Comparison of ENCODE assay signal across 8 mouse cellular contexts in the genomic region with DNA sequence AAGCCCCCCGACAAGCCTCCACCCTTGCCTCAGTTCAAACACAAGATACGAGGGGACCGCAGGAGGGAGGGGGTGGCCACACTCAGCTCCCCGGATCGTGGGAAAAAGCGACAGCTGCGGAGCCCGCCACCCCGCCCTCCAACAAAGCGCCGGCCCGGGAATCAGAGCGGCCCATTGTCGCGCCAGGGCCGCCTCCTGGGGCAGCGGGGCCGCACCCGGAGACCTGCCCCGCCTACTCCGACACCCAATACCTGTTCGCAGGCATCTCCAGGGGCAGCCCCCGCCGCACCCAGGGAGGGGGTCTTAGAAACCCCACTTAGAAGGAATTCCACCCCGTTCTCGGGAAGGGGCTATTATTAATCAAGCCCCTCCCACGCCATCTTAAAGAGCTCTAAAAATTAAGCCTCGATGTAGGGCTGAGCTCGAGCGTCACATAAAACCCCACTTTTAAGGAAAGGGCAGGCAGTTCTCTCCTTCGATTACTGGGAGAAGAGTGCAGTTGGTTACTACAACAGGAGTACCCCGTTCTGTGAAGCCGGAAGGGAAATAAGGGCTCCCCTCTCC. TPM values are rescaled to one million over a fixed set of nuclear protein-coding genes. Genes with fewer than 3 reads are reported as not detected.
A peak's percentile ranks its signal among the peaks of the same experiment; 100 is the strongest.
DNase-seq lines count a peak whose midpoint lies in the region; ATAC-seq and TF ChIP-seq lines count a peak whose summit lies in the region.

No protein-coding gene starts in this region.

- peaks cover 62% of the 10 kb centered on the region for H3K27me3 ChIP-seq in erythroblast, embryonic 14.5 days (ENCODE audit: control insufficient read depth)
- H3K27me3 ChIP-seq in forebrain, postnatal 0 days (ENCODE audit: insufficient read depth, low read length): no peaks in the 10 kb centered on the region
- H3K27me3 ChIP-seq in intestine, embryonic 15.5 days (replicated peaks): no peaks in the 10 kb centered on the region
- H3K27me3 ChIP-seq in liver, embryonic 15.5 days: peaks cover 56% of the 10 kb centered on the region
- 0 out of 2 replicates have a peak, but pooled peaks cover 12% of the 10 kb centered on the region for H3K27me3 ChIP-seq in neural tube, embryonic 12.5 days (replicated peaks)

- no peaks in the 10 kb centered on the region for H3K9me3 ChIP-seq in erythroblast, embryonic 14.5 days (ENCODE audit: control insufficient read depth, low read length)
- H3K9me3 ChIP-seq in forebrain, postnatal 0 days (ENCODE audit: low read length): no peaks in the 10 kb centered on the region
- no peaks in the 10 kb centered on the region for H3K9me3 ChIP-seq in intestine, embryonic 15.5 days
- no peaks in the 10 kb centered on the region for H3K9me3 ChIP-seq in liver, embryonic 15.5 days (replicated peaks)
- no peaks in the 10 kb centered on the region for H3K9me3 ChIP-seq in neural tube, embryonic 12.5 days

- H3K36me3 ChIP-seq in erythroblast, embryonic 14.5 days (ENCODE audit: control insufficient read depth): no peaks in the 10 kb centered on the region
- H3K36me3 ChIP-seq in forebrain, postnatal 0 days (ENCODE audit: insufficient read depth): no peaks in the 10 kb centered on the region
- H3K36me3 ChIP-seq in intestine, embryonic 15.5 days: 0 out of 2 replicates have a peak, but pooled peaks cover 2% of the 10 kb centered on the region
- H3K36me3 ChIP-seq in liver, embryonic 15.5 days (replicated peaks): 0 out of 2 replicates have a peak, but pooled peaks cover 6% of the 10 kb centered on the region
- peaks cover 13% of the 10 kb centered on the region; the same call in 1 of the 2 replicates for H3K36me3 ChIP-seq in neural tube, embryonic 12.5 days

- under 1% methylated on average over 30 of the region's 33 CpGs for WGBS in forebrain, postnatal 0 days
- WGBS in intestine, embryonic 15.5 days: under 1% methylated on average over 33 of the region's 33 CpGs
- WGBS in liver, embryonic 15.5 days (ENCODE audit: insufficient replicate concordance): under 1% methylated on average over 33 of the region's 33 CpGs
- under 1% methylated on average over 33 of the region's 33 CpGs for WGBS in neural tube, embryonic 12.5 days

- H3K4me2 ChIP-seq in forebrain, postnatal 0 days (ENCODE audit: low read depth): peak overlapping the region; percentile 88
- peak overlapping the region; percentile 88 for H3K4me2 ChIP-seq in intestine, embryonic 15.5 days (replicated peaks)
- H3K4me2 ChIP-seq in liver, embryonic 15.5 days: peak overlapping the region; percentile 68
- peak overlapping the region; percentile 81 for H3K4me2 ChIP-seq in neural tube, embryonic 12.5 days (replicated peaks)

- ATAC-seq in erythroblast, adult 5-6 weeks (replicated peaks; ENCODE audit: low FRiP score, poor library complexity, severe bottlenecking): no peak
- peak; percentile 16; the same call in 1 of the 2 replicates for ATAC-seq in forebrain, postnatal 0 days
- ATAC-seq in intestine, embryonic 15.5 days: peak; percentile 43
- no peak for ATAC-seq in liver, embryonic 15.5 days (ENCODE audit: insufficient read depth)
- peak; percentile 39 for ATAC-seq in neural tube, embryonic 12.5 days (ENCODE audit: low FRiP score, low read depth)

- peak overlapping the region; percentile 81 for H3K27ac ChIP-seq in forebrain, postnatal 0 days (ENCODE audit: low read depth, low read length)
- H3K27ac ChIP-seq in intestine, embryonic 15.5 days: peak overlapping the region; percentile 84
- no peak overlapping the region for H3K27ac ChIP-seq in liver, embryonic 15.5 days (replicated peaks)
- peak overlapping the region; percentile 84 for H3K27ac ChIP-seq in neural tube, embryonic 12.5 days

- H3K4me3 ChIP-seq in erythroblast, embryonic 14.5 days (replicated peaks): peak overlapping the region; percentile 55
- peak overlapping the region; percentile 50 for H3K4me3 ChIP-seq in forebrain, postnatal 0 days (ENCODE audit: low read depth, low read length)
- peak overlapping the region; percentile 81 for H3K4me3 ChIP-seq in intestine, embryonic 15.5 days (replicated peaks)
- H3K4me3 ChIP-seq in liver, embryonic 15.5 days (replicated peaks): peak overlapping the region; percentile 64
- H3K4me3 ChIP-seq in neural tube, embryonic 12.5 days: peak overlapping the region; percentile 79

- H3K4me1 ChIP-seq in erythroblast, embryonic 14.5 days (ENCODE audit: control insufficient read depth): peaks cover 5% of the 10 kb centered on the region
- H3K4me1 ChIP-seq in forebrain, postnatal 0 days (ENCODE audit: insufficient read depth): peaks cover 11% of the 10 kb centered on the region; the same call in 1 of the 2 replicates
- peaks cover 69% of the 10 kb centered on the region for H3K4me1 ChIP-seq in intestine, embryonic 15.5 days (replicated peaks)
- H3K4me1 ChIP-seq in liver, embryonic 15.5 days (replicated peaks): peaks cover 30% of the 10 kb centered on the region
- peaks cover 82% of the 10 kb centered on the region for H3K4me1 ChIP-seq in neural tube, embryonic 12.5 days

- H3K9ac ChIP-seq in forebrain, postnatal 0 days: peak overlapping the region; percentile 59
- peak overlapping the region; percentile 86 for H3K9ac ChIP-seq in intestine, embryonic 15.5 days
- H3K9ac ChIP-seq in liver, embryonic 15.5 days: peak overlapping the region; percentile 43; the same call in 1 of the 2 replicates
- H3K9ac ChIP-seq in neural tube, embryonic 12.5 days: peak overlapping the region; percentile 88

- no peak for TF ChIP-seq CTCF in forebrain, postnatal 0 days (IDR thresholded peaks at IDR 0.05; ENCODE audit: low read depth)

- peak; percentile 72 for DNase-seq in adrenal gland, adult 2 months
- peak; percentile 61 for DNase-seq in forebrain, postnatal 0 days
- DNase-seq in natural killer cell, adult 2 months (ENCODE audit: low spot score in 2 of 2): no peak

RNA-seq across cellular contexts. Expression of gene Notch1, which starts 14.1 kb away (rescaled TPM):
- polyA plus RNA-seq in erythroblast, embryonic 14.5 days (2012): 0.07 and 0.41 TPM in 2 replicates
- 7.3 and 10.0 TPM in 2 replicates for total RNA-seq in erythroblast, adult 5-6 weeks (2015; ENCODE audit: low replicate concordance)
- 3.3 and 4.6 TPM in 2 replicates for total RNA-seq in erythroblast, adult 5-6 weeks (2017; ENCODE audit: low replicate concordance)
- total RNA-seq in adrenal gland, adult 2 months (2021): 10 to 100 TPM; 17.6 to 21.1 TPM
- polyA plus RNA-seq in adrenal gland, adult 2 months (2012; rRNA removed): 37.1 and 49.2 TPM in 2 replicates
- 23.8 and 38.7 TPM in 2 replicates for total RNA-seq in forebrain, postnatal 0 days (2014; rRNA removed)
- 5.0 and 6.8 TPM in 2 replicates for polyA plus RNA-seq in forebrain, postnatal 0 days (2015; fragmentation: Nextera tagmentation; extraction: Ambion mirVana)
- 11.3 and 12.2 TPM in 2 replicates for polyA plus RNA-seq in intestine, embryonic 15.5 days (2015; fragmentation: Nextera tagmentation; extraction: Ambion mirVana)
- 2.8 and 3.1 TPM in 2 replicates for polyA plus RNA-seq in liver, embryonic 15.5 days (2015; fragmentation: Nextera tagmentation; extraction: Ambion mirVana)
- 44.7 and 48.2 TPM in 2 replicates for polyA plus RNA-seq in neural tube, embryonic 12.5 days (2016; fragmentation: Nextera tagmentation; extraction: Ambion mirVana)

RNA-seq across cellular contexts. Expression of gene Sec16a, which starts 57.4 kb away (rescaled TPM):
- polyA plus RNA-seq in erythroblast, embryonic 14.5 days (2012): 0.67 and 1.1 TPM in 2 replicates
- 12.5 and 18.8 TPM in 2 replicates for total RNA-seq in erythroblast, adult 5-6 weeks (2015; ENCODE audit: low replicate concordance)
- 9.3 and 14.9 TPM in 2 replicates for total RNA-seq in erythroblast, adult 5-6 weeks (2017; ENCODE audit: low replicate concordance)
- total RNA-seq in adrenal gland, adult 2 months (2021): 10 to 100 TPM; 46.4 to 70.8 TPM
- 70.1 and 84.9 TPM in 2 replicates for polyA plus RNA-seq in adrenal gland, adult 2 months (2012; rRNA removed)
- total RNA-seq in forebrain, postnatal 0 days (2014; rRNA removed): 52.6 and 65.6 TPM in 2 replicates
- 9.0 and 10.9 TPM in 2 replicates for polyA plus RNA-seq in forebrain, postnatal 0 days (2015; fragmentation: Nextera tagmentation; extraction: Ambion mirVana)
- polyA plus RNA-seq in intestine, embryonic 15.5 days (2015; fragmentation: Nextera tagmentation; extraction: Ambion mirVana): 20.2 and 24.7 TPM in 2 replicates
- polyA plus RNA-seq in liver, embryonic 15.5 days (2015; fragmentation: Nextera tagmentation; extraction: Ambion mirVana): 8.8 and 9.6 TPM in 2 replicates
- polyA plus RNA-seq in neural tube, embryonic 12.5 days (2016; fragmentation: Nextera tagmentation; extraction: Ambion mirVana): 26.0 and 26.3 TPM in 2 replicates

Comparison
In these comparisons a context has a peak if more than half of its experiments do, and no peak if none do; other contexts are left out.
1. ATAC-seq: peak in forebrain, postnatal 0 days (single experiment), intestine, embryonic 15.5 days (single experiment) and neural tube, embryonic 12.5 days (single experiment); none in erythroblast, adult 5-6 weeks (single experiment) and liver, embryonic 15.5 days (single experiment).
2. DNase-seq: peak in adrenal gland, adult 2 months (single experiment) and forebrain, postnatal 0 days (single experiment); none in natural killer cell, adult 2 months (0 of 2).
3. Peak in every context shown above with its lines, with median percentiles within 50 percentile points of each other: H3K4me3 ChIP-seq, H3K4me2 ChIP-seq and H3K9ac ChIP-seq.